Mouse (Mus musculus) stomach, embryonic 14.5 days (tissue): ENCODE data around the gene Zfp871. TPM values are rescaled to one million over a fixed set of nuclear protein-coding genes. Genes with fewer than 3 reads are reported as not detected.

ENCODE experiments used
- ATAC-seq: fragments of 200-750 bp; cut with Nextera tagmentation; 2 replicates; pipeline ENCODE4 v1.8.0; 2017; ENCODE audit warnings: low read depth, moderate TSS enrichment; ENCODE audit not compliant: insufficient number of reproducible peaks, insufficient read depth, low FRiP score
- H3K27ac ChIP-seq: fragments of 300-500 bp; sonication (generic); 2 replicates; pipeline ENCODE4 v1.5.1; 2014; ENCODE audit warnings: mild to moderate bottlenecking, low read length, moderate library complexity, mixed read lengths
- H3K27me3 ChIP-seq: fragments of 300-500 bp; sonication (generic); 2 replicates; pipeline ENCODE4 v1.6.1; 2014; ENCODE audit warnings: low read length, control low read depth, mixed read lengths; ENCODE audit not compliant: control insufficient read depth, insufficient read depth
- H3K36me3 ChIP-seq: fragments of 300-500 bp; sonication (generic); 2 replicates; pipeline ENCODE4 v1.6.1; 2014; ENCODE audit warnings: mild to moderate bottlenecking, control low read depth, low read length, moderate library complexity, mixed read lengths; ENCODE audit not compliant: control insufficient read depth, insufficient read depth
- H3K4me1 ChIP-seq: fragments of 300-500 bp; sonication (generic); 2 replicates; pipeline ENCODE4 v1.6.1; 2014; ENCODE audit warnings: low read length, control low read depth, mixed read lengths; ENCODE audit not compliant: control insufficient read depth, insufficient read depth
- H3K4me2 ChIP-seq: fragments of 300-500 bp; sonication (generic); replicated peaks from 2 replicates; pipeline ENCODE4 v1.6.1; 2014; ENCODE audit warnings: low read depth, low read length, control low read depth
- H3K4me3 ChIP-seq: fragments of 300-500 bp; sonication (generic); 2 replicates; pipeline ENCODE4 v1.5.1; 2014; ENCODE audit warnings: low read depth, low read length, control low read depth
- H3K9ac ChIP-seq: fragments of 300-500 bp; sonication (generic); replicated peaks from 2 replicates; pipeline ENCODE4 v1.6.1; 2014; ENCODE audit warnings: low read depth, mild to moderate bottlenecking, control low read depth, low read length, moderate library complexity, mixed read lengths
- H3K9me3 ChIP-seq: fragments of 300-500 bp; sonication (generic); 2 replicates; pipeline ENCODE4 v1.6.1; 2016; ENCODE audit warnings: low read depth, low read length, control low read depth; ENCODE audit not compliant: control insufficient read depth
- WGBS: fragments of 180-500 bp; shearing (Covaris S2); extraction: QIAGEN DNeasy Blood & Tissue Kit; methylation state at CpG from one replicate; pipeline ENCODE4 v1.1.7; 2014; 5-methylcytosine and 5-hydroxymethylcytosine counted together
- polyA plus RNA-seq: library from polyadenylated mRNA; unstranded; fragments of >200 nt; fragmentation: Nextera tagmentation; extraction: Ambion mirVana; gene quantifications from 2 replicates; pipeline ENCODE4 v1.2.1, GENCODE M21; 2014

Gene Zfp871
- 61.9 and 62.0 TPM in 2 replicates for polyA plus RNA-seq

- Histone ChIP-seq H3K36me3 (peaks cover 10% of the 10 kb centered on the region; the same call in 1 of the 2 replicates), H3K4me2 (peak within 1 kb of the TSS; percentile 76), H3K4me1 (peaks cover 12% of the 10 kb centered on the region), H3K27me3 (no peaks in the 10 kb centered on the region), H3K27ac (peak within 1 kb of the TSS; percentile 94), H3K4me3 (peak within 1 kb of the TSS; percentile 78), H3K9me3 (no peaks in the 10 kb centered on the region), H3K9ac (peak within 1 kb of the TSS; percentile 91)
- under 1% methylated on average over 22 of the region's 22 CpGs for WGBS
- peak; percentile 95 for ATAC-seq
These were observed at the start of gene Zfp871 for GRCm38 (mm10) chr17:32788094-32788559. TSS of gene Zfp871 (minus strand) at chr17:32788287.

GRCm38 (mm10) chr17:32830418-32830782 is 42.3 kb upstream of the Zfp871 start:
- Histone ChIP-seq H3K27me3 (no peaks in the 10 kb centered on the region), H3K27ac (no peak overlapping the region), H3K9me3 (no peaks in the 10 kb centered on the region), H3K9ac (no peak overlapping the region), H3K36me3 (no peaks in the 10 kb centered on the region), H3K4me1 (0 out of 2 replicates have a peak, but pooled peaks cover 4% of the 10 kb centered on the region), H3K4me3 (peak overlapping the region; percentile 87), H3K4me2 (peak overlapping the region; percentile 79)
- WGBS = 33% methylated on average over 3 of the region's 3 CpGs
- no peak for ATAC-seq

GRCm38 (mm10) chr17:32829540-32830417 is 41.7 kb upstream of the Zfp871 start, which contains the start of gene Zfp799:
TSS of gene Zfp799 (minus strand) at chr17:32830261.
- peak within 1 kb of the TSS; percentile 79 for H3K4me2 ChIP-seq
- no peaks in the 10 kb centered on the region for H3K9me3 ChIP-seq
- no peaks in the 10 kb centered on the region for H3K36me3 ChIP-seq
- 1% methylated on average over 35 of the region's 35 CpGs for WGBS
- peak within 1 kb of the TSS; percentile 84 for H3K9ac ChIP-seq
- no peaks in the 10 kb centered on the region for H3K27me3 ChIP-seq
- peak within 1 kb of the TSS; percentile 87 for H3K4me3 ChIP-seq
- ATAC-seq = peak; percentile 97
- H3K27ac ChIP-seq = peak within 1 kb of the TSS; percentile 55
- 0 out of 2 replicates have a peak, but pooled peaks cover 4% of the 10 kb centered on the region for H3K4me1 ChIP-seq

- no peaks in the 10 kb centered on the region for H3K27me3 ChIP-seq
- H3K9me3 ChIP-seq = no peaks in the 10 kb centered on the region
- H3K4me3 ChIP-seq = no peak overlapping the region
- no peak for ATAC-seq
- no peak overlapping the region for H3K9ac ChIP-seq
- WGBS = 97% methylated on average over 1 of the region's 1 CpGs
- no peak overlapping the region for H3K27ac ChIP-seq
- no peaks in the 10 kb centered on the region for H3K4me1 ChIP-seq
- peaks cover 28% of the 10 kb centered on the region for H3K36me3 ChIP-seq
- no peak overlapping the region for H3K4me2 ChIP-seq
These were observed 28.1 kb upstream of the Zfp871 start for GRCm38 (mm10) chr17:32816074-32816784.

- ATAC-seq = no peak
- WGBS = 84% methylated on average over 7 of the region's 7 CpGs
- Histone ChIP-seq H3K9me3 (no peaks in the 10 kb centered on the region), H3K4me3 (no peak overlapping the region), H3K4me1 (no peaks in the 10 kb centered on the region), H3K36me3 (peaks cover 10% of the 10 kb centered on the region), H3K9ac (no peak overlapping the region), H3K27ac (no peak overlapping the region), H3K27me3 (no peaks in the 10 kb centered on the region), H3K4me2 (no peak overlapping the region)
These were observed 26.0 kb upstream of the Zfp871 start for GRCm38 (mm10) chr17:32814136-32814535.

GRCm38 (mm10) chr17:32810648-32811047 is 22.6 kb upstream of the Zfp871 start:
- Histone ChIP-seq H3K9ac (no peak overlapping the region), H3K9me3 (no peaks in the 10 kb centered on the region), H3K36me3 (no peaks in the 10 kb centered on the region), H3K4me1 (no peaks in the 10 kb centered on the region), H3K27me3 (no peaks in the 10 kb centered on the region), H3K4me2 (no peak overlapping the region), H3K27ac (no peak overlapping the region), H3K4me3 (no peak overlapping the region)
- WGBS = 44% methylated on average over 1 of the region's 1 CpGs
- no peak for ATAC-seq

GRCm38 (mm10) chr17:32809544-32810374 is 21.7 kb upstream of the Zfp871 start, which contains the start of gene Zfp811:
TSS of gene Zfp811 (minus strand) at chr17:32809931.
- Histone ChIP-seq H3K4me3 (peak within 1 kb of the TSS; percentile 40), H3K27me3 (no peaks in the 10 kb centered on the region), H3K9ac (no peak within 1 kb of the TSS; the same call in 1 of the 2 replicates), H3K4me1 (no peaks in the 10 kb centered on the region), H3K27ac (peak within 1 kb of the TSS; percentile 29; the same call in 1 of the 2 replicates), H3K4me2 (peak within 1 kb of the TSS; percentile 60), H3K9me3 (no peaks in the 10 kb centered on the region), H3K36me3 (no peaks in the 10 kb centered on the region)
- WGBS = under 1% methylated on average over 17 of the region's 17 CpGs
- ATAC-seq = peak; percentile 85
